Mouse (Mus musculus) limb, embryonic 15.5 days (tissue): ENCODE measurements around the gene Col5a2. TPM values are rescaled to one million over a fixed set of nuclear protein-coding genes. Genes with fewer than 3 reads are reported as not detected.
"Not testable (repeated sequence)": the region's sequence is repeated elsewhere in the genome, so short reads cannot be mapped to it uniquely, and the experiment has no call there.

Experiments used
- ATAC-seq: fragments of 200-750 bp; cut with Nextera tagmentation; 2 replicates; pipeline ENCODE4 v1.8.0; 2017; ENCODE audit warnings: low read depth, moderate TSS enrichment; ENCODE audit not compliant: insufficient number of reproducible peaks, low FRiP score, low TSS enrichment
- H3K27ac ChIP-seq: fragments of 300-500 bp; sonication (generic); 2 replicates; pipeline ENCODE4 v1.5.1; 2015; ENCODE audit warnings: moderate library complexity, mild to moderate bottlenecking, inconsistent platforms
- H3K27me3 ChIP-seq: fragments of 300-500 bp; sonication (generic); 2 replicates; pipeline ENCODE4 v1.6.1; 2015; ENCODE audit warnings: inconsistent platforms
- H3K36me3 ChIP-seq: fragments of 300-500 bp; sonication (generic); 2 replicates; pipeline ENCODE4 v1.6.1; 2015; ENCODE audit warnings: inconsistent platforms
- H3K4me1 ChIP-seq: fragments of 300-500 bp; sonication (generic); 2 replicates; pipeline ENCODE4 v1.6.1; 2015; ENCODE audit warnings: inconsistent platforms
- H3K4me2 ChIP-seq: fragments of 300-500 bp; sonication (generic); 2 replicates; pipeline ENCODE4 v1.6.1; 2015; ENCODE audit warnings: mild to moderate bottlenecking, inconsistent platforms
- H3K4me3 ChIP-seq: fragments of 300-500 bp; sonication (generic); 2 replicates; pipeline ENCODE4 v1.5.1; 2015; ENCODE audit warnings: mild to moderate bottlenecking, inconsistent platforms
- H3K9ac ChIP-seq: fragments of 300-500 bp; sonication (generic); 2 replicates; pipeline ENCODE4 v1.6.1; 2015; ENCODE audit warnings: inconsistent platforms
- H3K9me3 ChIP-seq: fragments of 300-500 bp; sonication (generic); 2 replicates; pipeline ENCODE4 v1.6.1; 2016; ENCODE audit warnings: inconsistent platforms
- WGBS: fragments of 180-500 bp; shearing (Covaris S2); methylation state at CpG from one replicate; pipeline ENCODE4 v1.1.7; 2015; 5-methylcytosine and 5-hydroxymethylcytosine counted together
- polyA plus RNA-seq: library from polyadenylated mRNA; unstranded; fragments of >200 nt; fragmentation: Nextera tagmentation; extraction: Ambion mirVana; gene quantifications from 2 replicates; pipeline ENCODE4 v1.2.1, GENCODE M21; 2015

Gene Col5a2
- polyA plus RNA-seq, 1 experiment from 2014 or later = 223 TPM

DNA sequence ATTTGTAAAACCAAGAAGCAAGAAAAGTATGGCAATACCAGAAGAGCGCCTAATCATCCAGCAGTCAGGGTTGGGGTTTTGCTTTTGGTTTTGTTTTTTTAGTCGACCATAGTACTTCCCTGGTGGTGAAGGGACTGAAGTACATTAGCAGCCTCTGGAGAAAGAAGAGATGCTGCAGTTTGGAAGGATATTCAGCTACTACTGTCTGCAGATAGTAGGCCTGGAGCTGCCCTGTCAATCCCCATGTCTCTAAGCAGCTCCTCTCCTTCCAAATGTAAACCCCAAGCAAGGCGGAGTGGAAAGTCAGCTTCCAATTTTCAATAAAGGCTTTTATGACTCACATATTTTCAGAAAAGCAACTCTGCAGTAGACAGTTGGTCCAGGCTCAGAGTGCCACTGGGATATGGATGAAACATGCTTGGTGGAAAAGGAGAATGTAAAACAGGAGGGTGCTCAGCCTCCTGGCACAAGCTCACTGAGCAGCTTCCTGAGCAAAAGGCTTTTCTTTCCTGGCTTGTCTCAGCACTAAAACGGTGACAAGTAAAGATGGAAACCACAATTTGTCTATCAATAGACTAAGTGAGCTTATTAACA, 10.9 kb downstream of the Col5a2 start:
- no peaks in the 10 kb centered on the region for H3K4me1 ChIP-seq
- 67% methylated on average over 4 of the region's 4 CpGs for WGBS
- no peak overlapping the region for H3K4me2 ChIP-seq
- H3K27me3 ChIP-seq = no peaks in the 10 kb centered on the region
- peak overlapping the region; percentile 14 for H3K27ac ChIP-seq
- H3K36me3 ChIP-seq = no peaks in the 10 kb centered on the region
- H3K9ac ChIP-seq = no peak overlapping the region
- H3K4me3 ChIP-seq = no peak overlapping the region
- H3K9me3 ChIP-seq = no peaks in the 10 kb centered on the region
- no peak for ATAC-seq

DNA sequence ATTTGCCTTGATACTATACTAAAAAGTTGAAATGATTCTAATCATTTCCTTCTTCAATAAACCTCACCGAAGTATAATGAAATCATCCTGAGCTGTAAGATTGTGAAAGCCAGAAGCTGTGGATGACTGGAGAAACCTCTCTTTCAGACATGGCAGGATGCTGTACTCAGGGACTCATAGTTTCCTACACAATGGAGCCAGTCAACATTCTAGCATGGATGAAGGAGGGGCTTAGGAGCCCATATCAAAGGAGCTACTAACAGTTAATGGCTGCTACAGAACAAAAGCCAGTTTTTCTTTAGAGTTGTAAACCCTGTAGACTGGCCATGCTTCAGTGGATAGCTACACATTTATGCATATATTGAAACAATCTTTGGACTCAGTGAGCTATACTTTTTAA, 12.6 kb downstream of the Col5a2 start:
- Histone ChIP-seq H3K9me3 (no peaks in the 10 kb centered on the region), H3K4me1 (no peaks in the 10 kb centered on the region), H3K9ac (no peak overlapping the region), H3K27ac (no peak overlapping the region), H3K4me2 (no peak overlapping the region), H3K36me3 (no peaks in the 10 kb centered on the region), H3K27me3 (no peaks in the 10 kb centered on the region), H3K4me3 (no peak overlapping the region)
- 57% methylated on average over 1 of the region's 1 CpGs for WGBS
- no peak for ATAC-seq

DNA sequence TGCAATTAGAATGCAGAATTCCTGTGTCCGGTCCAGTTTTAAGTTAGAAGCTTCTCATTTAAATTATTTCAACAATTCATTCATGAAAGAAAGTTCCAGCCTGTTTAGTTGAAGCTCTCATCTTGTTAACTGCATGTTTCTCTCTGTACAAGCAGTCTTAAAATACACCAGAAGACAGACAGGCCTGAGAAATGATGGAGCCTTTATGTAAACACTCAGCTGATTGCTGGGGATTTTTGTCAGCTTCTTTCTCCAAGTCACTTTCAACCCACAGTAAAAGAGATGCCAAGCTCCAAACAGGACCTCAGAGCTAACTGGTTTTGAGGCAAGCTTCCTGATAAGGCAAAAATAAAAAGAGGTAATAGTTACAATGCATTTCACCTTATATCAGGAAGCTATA, 14.8 kb downstream of the Col5a2 start:
- H3K9me3 ChIP-seq = no peaks in the 10 kb centered on the region
- H3K4me3 ChIP-seq = no peak overlapping the region
- H3K27ac ChIP-seq = no peak overlapping the region
- no peaks in the 10 kb centered on the region for H3K36me3 ChIP-seq
- H3K9ac ChIP-seq = no peak overlapping the region
- ATAC-seq = no peak
- no peaks in the 10 kb centered on the region for H3K27me3 ChIP-seq
- H3K4me2 ChIP-seq = no peak overlapping the region
- H3K4me1 ChIP-seq = 0 out of 2 replicates have a peak, but pooled peaks cover 2% of the 10 kb centered on the region
- 94% methylated on average over 1 of the region's 1 CpGs for whole genome bisulfite sequencing

DNA sequence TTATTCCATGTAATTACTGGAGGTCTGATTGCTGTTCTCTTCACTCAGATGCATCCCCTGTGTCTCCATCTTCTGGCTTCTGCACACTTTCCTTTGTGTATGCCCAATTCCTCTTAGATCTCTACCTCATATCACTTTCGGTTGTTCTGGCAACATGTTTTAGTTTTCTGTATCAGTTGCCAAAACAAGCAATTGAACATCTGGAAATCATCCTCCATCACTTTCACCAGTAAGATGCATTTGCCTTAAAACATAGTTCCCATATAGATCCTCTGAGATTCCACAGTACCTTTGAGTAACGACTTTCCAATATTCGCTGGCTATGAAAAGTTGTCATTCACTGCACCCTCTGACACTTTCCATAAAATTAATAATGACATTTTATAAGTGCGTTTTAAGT, 20.1 kb downstream of the Col5a2 start:
- H3K4me2 ChIP-seq = no peak overlapping the region
- WGBS = 49% methylated on average over 4 of the region's 4 CpGs
- H3K4me1 ChIP-seq = peaks cover 5% of the 10 kb centered on the region; the same call in 1 of the 2 replicates
- no peaks in the 10 kb centered on the region for H3K36me3 ChIP-seq
- no peak overlapping the region for H3K9ac ChIP-seq
- H3K27ac ChIP-seq = no peak overlapping the region
- no peak overlapping the region for H3K4me3 ChIP-seq
- H3K9me3 ChIP-seq = no peaks in the 10 kb centered on the region
- H3K27me3 ChIP-seq = no peaks in the 10 kb centered on the region
- ATAC-seq = no peak; the same call in 1 of the 2 replicates

DNA sequence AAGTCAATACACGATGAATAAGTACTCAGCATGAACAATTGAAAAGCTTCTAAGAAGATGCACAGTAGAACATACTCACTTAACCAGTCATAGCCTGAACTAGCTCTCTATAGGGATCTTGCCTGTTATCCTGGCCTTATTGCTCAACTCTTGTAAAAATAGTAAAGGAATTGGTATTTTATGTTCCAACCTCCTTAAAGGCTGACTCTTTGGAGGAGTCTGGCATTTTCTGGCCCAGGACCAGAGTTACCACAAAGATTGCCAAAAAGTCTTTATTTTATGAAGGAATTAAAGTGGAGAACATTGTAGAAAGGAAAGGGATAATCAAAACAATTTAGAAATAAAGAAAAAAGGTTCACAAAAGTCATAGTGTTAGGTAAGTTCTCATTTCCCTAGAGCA, 21.2 kb downstream of the Col5a2 start:
- Histone ChIP-seq H3K36me3 (no peaks in the 10 kb centered on the region), H3K4me1 (peaks cover 5% of the 10 kb centered on the region; the same call in 1 of the 2 replicates), H3K4me3 (no peak overlapping the region), H3K4me2 (no peak overlapping the region), H3K9me3 (no peaks in the 10 kb centered on the region), H3K9ac (no peak overlapping the region), H3K27ac (0 out of 2 replicates have a peak overlapping the region, but pooled peaks have one; percentile 17), H3K27me3 (no peaks in the 10 kb centered on the region)
- 78% methylated on average over 1 of the region's 1 CpGs for WGBS
- no peak for ATAC-seq

DNA sequence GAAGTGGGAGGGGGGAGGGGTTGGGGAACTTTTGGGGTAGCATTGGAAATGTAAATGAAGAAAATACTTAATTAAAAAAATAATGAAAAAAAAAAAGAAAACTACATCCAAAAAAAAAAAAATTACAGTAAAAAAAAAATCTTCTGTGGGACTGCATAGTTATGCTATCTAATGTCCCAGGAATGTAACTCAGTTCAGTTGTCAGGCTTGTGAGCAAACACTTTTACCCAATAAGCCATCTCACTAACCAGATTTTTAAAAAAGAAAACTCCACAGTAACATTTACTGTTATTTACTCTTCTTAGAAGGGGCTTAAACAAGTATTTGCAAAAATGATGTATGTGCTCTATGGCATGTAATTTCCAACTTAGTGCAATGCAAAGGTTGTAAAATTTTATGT, 24.0 kb downstream of the Col5a2 start:
- Histone ChIP-seq H3K9ac (no peak overlapping the region), H3K4me2 (no peak overlapping the region), H3K9me3 (no peaks in the 10 kb centered on the region), H3K27ac (no peak overlapping the region), H3K36me3 (no peaks in the 10 kb centered on the region), H3K4me3 (no peak overlapping the region), H3K4me1 (peaks cover 5% of the 10 kb centered on the region; the same call in 1 of the 2 replicates), H3K27me3 (no peaks in the 10 kb centered on the region)
- no peak for ATAC-seq

DNA sequence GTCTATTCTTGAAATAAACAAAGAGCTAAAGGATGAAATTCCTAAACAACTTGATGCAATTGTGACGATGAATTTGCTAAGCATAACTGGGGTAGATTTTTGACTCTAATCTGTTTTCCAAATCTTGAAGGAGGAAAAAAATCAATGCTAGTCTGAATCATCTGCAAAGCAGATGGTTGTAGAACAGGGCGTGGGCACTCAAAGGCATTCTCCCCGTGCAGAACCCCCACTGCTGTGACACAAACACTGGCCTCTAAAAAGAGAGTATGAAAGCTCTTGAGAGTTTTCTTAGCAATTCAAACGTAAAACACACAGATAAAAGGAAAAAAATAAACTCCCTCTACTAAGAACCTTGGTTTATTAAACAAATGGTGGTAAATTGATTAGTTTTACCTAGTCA, 30.3 kb downstream of the Col5a2 start:
- Histone ChIP-seq H3K4me1 (no peaks in the 10 kb centered on the region), H3K27me3 (no peaks in the 10 kb centered on the region), H3K4me2 (no peak overlapping the region), H3K27ac (no peak overlapping the region), H3K9ac (no peak overlapping the region), H3K4me3 (no peak overlapping the region), H3K36me3 (no peaks in the 10 kb centered on the region), H3K9me3 (no peaks in the 10 kb centered on the region)
- 46% methylated on average over 4 of the region's 4 CpGs for WGBS
- no peak for ATAC-seq

DNA sequence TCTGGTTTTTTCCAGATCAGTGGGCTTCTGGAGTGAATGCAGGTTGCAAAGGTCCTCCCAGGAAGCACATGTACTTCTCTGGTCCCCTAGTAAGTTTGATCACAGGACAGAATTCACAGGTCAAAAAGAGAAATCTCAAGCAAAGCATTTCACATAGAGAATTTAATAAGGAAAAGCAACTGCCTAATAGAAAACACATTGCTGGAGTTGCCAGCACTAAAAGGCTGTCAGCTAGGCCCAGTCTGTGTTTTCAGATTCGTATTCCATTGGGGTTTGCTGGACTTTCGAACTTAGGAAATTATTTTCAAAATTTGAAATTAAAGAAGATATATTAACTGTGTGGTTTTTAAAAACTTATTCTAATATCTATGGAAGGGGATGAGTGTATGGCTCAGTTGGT, 42.3 kb downstream of the Col5a2 start:
- no peak overlapping the region for H3K4me3 ChIP-seq
- H3K36me3 ChIP-seq = 0 out of 2 replicates have a peak, but pooled peaks cover 4% of the 10 kb centered on the region
- no peaks in the 10 kb centered on the region for H3K4me1 ChIP-seq
- no peak for ATAC-seq
- 49% methylated on average over 2 of the region's 2 CpGs for WGBS
- no peaks in the 10 kb centered on the region for H3K27me3 ChIP-seq
- H3K9me3 ChIP-seq = no peaks in the 10 kb centered on the region
- H3K9ac ChIP-seq = no peak overlapping the region
- H3K27ac ChIP-seq = no peak overlapping the region
- H3K4me2 ChIP-seq = no peak overlapping the region

DNA sequence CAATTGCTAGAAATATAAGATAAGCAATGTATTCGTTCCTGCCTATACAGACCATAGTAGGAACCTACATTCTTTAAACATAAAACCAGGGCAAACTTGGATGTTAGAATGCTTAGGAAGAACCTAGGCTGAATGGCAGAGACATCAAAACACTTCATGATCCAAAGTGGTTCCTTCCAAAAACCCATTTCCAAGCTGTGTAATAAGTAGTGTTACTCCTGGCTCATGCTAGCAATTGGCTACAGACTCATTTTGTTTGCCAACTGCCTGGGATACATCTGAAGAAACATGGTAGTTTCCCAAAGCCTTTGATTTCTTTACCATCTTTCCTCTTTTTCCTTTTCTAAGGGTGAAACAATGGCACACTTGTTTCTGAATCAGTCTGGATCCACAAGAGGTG, 47.3 kb downstream of the Col5a2 start:
- Histone ChIP-seq H3K27ac (no peak overlapping the region), H3K9ac (no peak overlapping the region), H3K9me3 (no peaks in the 10 kb centered on the region), H3K4me3 (no peak overlapping the region), H3K4me1 (no peaks in the 10 kb centered on the region), H3K27me3 (no peaks in the 10 kb centered on the region), H3K36me3 (0 out of 2 replicates have a peak, but pooled peaks cover 4% of the 10 kb centered on the region), H3K4me2 (no peak overlapping the region)
- 79% methylated on average over 1 of the region's 1 CpGs for WGBS
- no peak for ATAC-seq

DNA sequence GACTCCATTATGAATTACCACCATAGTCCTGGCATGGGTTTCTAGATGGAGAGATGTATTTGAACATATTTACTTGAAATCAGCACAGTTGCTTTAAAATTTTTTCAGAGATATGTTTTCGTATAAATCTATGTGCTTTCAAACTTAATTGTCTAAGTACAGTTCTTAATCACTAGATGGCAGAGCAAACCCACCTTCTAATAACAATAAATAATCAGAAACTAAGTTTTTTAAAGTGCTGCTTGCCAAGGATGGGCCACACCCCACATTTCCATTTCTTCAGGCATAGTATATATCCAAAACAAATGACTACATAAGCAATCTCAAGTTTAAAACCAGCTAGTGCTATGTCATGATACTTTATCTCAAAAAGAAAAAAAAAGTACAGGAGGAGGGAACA, 54.2 kb downstream of the Col5a2 start:
- Histone ChIP-seq H3K4me1 (no peaks in the 10 kb centered on the region), H3K9ac (no peak overlapping the region), H3K9me3 (no peaks in the 10 kb centered on the region), H3K4me2 (no peak overlapping the region), H3K27me3 (no peaks in the 10 kb centered on the region), H3K27ac (no peak overlapping the region), H3K4me3 (no peak overlapping the region), H3K36me3 (no peaks in the 10 kb centered on the region)
- 88% methylated on average over 1 of the region's 1 CpGs for WGBS
- no peak for ATAC-seq

DNA sequence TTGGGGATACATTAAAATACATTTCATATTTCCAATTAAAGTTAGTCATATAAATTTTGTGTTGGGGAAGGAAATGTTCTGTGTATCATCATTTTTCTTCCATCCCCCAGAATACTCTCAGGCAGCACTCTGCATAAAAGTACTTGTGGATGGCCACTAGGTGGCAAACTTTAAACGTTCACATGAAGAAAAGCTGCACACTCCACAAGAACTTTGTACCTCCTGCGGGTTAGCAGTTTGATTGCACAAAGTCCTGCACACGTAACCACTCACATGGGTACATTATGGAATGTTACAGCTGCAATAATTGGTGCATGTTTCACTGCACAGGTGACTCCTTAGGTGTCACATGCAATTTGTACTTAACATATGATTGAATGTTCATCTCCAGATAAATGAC, 71.2 kb downstream of the Col5a2 start:
- peak; percentile 48; the same call in 1 of the 2 replicates for ATAC-seq
- peaks cover 22% of the 10 kb centered on the region for H3K36me3 ChIP-seq
- WGBS = 11% methylated on average over 3 of the region's 3 CpGs
- no peak overlapping the region for H3K9ac ChIP-seq
- H3K4me2 ChIP-seq = no peak overlapping the region
- H3K27ac ChIP-seq = no peak overlapping the region
- 0 out of 2 replicates have a peak, but pooled peaks cover 4% of the 10 kb centered on the region for H3K4me1 ChIP-seq
- no peak overlapping the region for H3K4me3 ChIP-seq
- H3K9me3 ChIP-seq = no peaks in the 10 kb centered on the region
- no peaks in the 10 kb centered on the region for H3K27me3 ChIP-seq

DNA sequence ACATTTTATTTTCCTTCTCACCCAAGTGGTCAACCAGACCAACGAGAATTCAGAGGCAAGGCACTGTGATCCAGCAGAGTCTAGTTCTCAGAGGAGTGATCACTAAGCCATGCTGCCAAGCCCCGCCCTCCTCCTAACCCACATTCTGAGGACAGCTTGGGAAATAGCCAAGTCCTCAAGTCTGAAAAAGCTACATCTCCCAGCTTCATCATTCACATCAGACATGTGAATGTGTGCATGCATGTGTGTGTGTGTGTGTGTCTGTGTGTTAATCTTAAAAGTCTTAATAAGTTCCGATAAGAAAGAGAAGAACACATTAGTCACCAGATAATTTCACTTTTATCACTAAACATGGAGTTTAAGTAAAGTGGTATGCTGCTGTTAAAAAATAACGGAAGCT, 72.6 kb downstream of the Col5a2 start:
- Histone ChIP-seq H3K27ac (no peak overlapping the region), H3K4me1 (0 out of 2 replicates have a peak, but pooled peaks cover 4% of the 10 kb centered on the region), H3K9ac (no peak overlapping the region), H3K27me3 (no peaks in the 10 kb centered on the region), H3K36me3 (peaks cover 22% of the 10 kb centered on the region), H3K4me2 (no peak overlapping the region), H3K4me3 (no peak overlapping the region), H3K9me3 (no peaks in the 10 kb centered on the region)
- ATAC-seq = no peak
- 71% methylated on average over 4 of the region's 4 CpGs for WGBS

DNA sequence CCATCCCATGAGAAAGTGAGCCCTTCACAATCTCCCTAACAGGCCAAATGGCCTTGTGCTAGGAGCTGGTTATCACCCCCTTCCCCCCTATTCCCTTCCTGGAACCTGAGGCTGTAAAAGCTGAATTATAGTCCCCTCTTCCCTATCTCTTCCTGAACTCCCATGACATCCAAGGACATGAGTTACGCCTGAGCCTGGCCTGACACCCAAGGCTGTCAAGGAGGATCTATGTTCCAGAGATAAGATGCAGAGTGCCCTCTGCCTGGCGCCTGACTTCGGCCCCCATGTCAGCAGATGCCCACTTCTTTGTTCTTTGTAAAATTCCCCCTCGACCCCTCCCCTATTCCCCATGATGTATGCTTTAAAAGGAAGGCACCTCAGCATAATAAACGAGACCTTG, 73.9 kb downstream of the Col5a2 start:
- ATAC-seq, H3K4me2 ChIP-seq, H3K27me3 ChIP-seq, H3K27ac ChIP-seq, H3K4me1 ChIP-seq, H3K9me3 ChIP-seq, H3K4me3 ChIP-seq, H3K9ac ChIP-seq: not testable (repeated sequence)
- 85% methylated on average over 5 of the region's 5 CpGs for WGBS
- H3K36me3 ChIP-seq = peaks cover 20% of the 10 kb centered on the region
